Mouse (Mus musculus) limb, embryonic 15.5 days (tissue): ENCODE results near the gene Rcn1. TPM values are rescaled to one million over a fixed set of nuclear protein-coding genes. Genes with fewer than 3 reads are reported as not detected.

Experiments used
- ATAC-seq: fragments of 200-750 bp; cut with Nextera tagmentation; 2 replicates; pipeline ENCODE4 v1.8.0; 2017; ENCODE audit warnings: low read depth, moderate TSS enrichment; ENCODE audit not compliant: insufficient number of reproducible peaks, low FRiP score, low TSS enrichment
- H3K27ac ChIP-seq: fragments of 300-500 bp; sonication (generic); 2 replicates; pipeline ENCODE4 v1.5.1; 2015; ENCODE audit warnings: moderate library complexity, mild to moderate bottlenecking, inconsistent platforms
- H3K27me3 ChIP-seq: fragments of 300-500 bp; sonication (generic); 2 replicates; pipeline ENCODE4 v1.6.1; 2015; ENCODE audit warnings: inconsistent platforms
- H3K36me3 ChIP-seq: fragments of 300-500 bp; sonication (generic); 2 replicates; pipeline ENCODE4 v1.6.1; 2015; ENCODE audit warnings: inconsistent platforms
- H3K4me1 ChIP-seq: fragments of 300-500 bp; sonication (generic); 2 replicates; pipeline ENCODE4 v1.6.1; 2015; ENCODE audit warnings: inconsistent platforms
- H3K4me2 ChIP-seq: fragments of 300-500 bp; sonication (generic); 2 replicates; pipeline ENCODE4 v1.6.1; 2015; ENCODE audit warnings: mild to moderate bottlenecking, inconsistent platforms
- H3K4me3 ChIP-seq: fragments of 300-500 bp; sonication (generic); 2 replicates; pipeline ENCODE4 v1.5.1; 2015; ENCODE audit warnings: mild to moderate bottlenecking, inconsistent platforms
- H3K9ac ChIP-seq: fragments of 300-500 bp; sonication (generic); 2 replicates; pipeline ENCODE4 v1.6.1; 2015; ENCODE audit warnings: inconsistent platforms
- H3K9me3 ChIP-seq: fragments of 300-500 bp; sonication (generic); 2 replicates; pipeline ENCODE4 v1.6.1; 2016; ENCODE audit warnings: inconsistent platforms
- WGBS: fragments of 180-500 bp; shearing (Covaris S2); methylation state at CpG from one replicate; pipeline ENCODE4 v1.1.7; 2015; 5-methylcytosine and 5-hydroxymethylcytosine counted together
- polyA plus RNA-seq: library from polyadenylated mRNA; unstranded; fragments of >200 nt; fragmentation: Nextera tagmentation; extraction: Ambion mirVana; gene quantifications from 2 replicates; pipeline ENCODE4 v1.2.1, GENCODE M21; 2015

Gene Rcn1
- polyA plus RNA-seq, 1 experiment from 2014 or later, result 296 TPM

DNA sequence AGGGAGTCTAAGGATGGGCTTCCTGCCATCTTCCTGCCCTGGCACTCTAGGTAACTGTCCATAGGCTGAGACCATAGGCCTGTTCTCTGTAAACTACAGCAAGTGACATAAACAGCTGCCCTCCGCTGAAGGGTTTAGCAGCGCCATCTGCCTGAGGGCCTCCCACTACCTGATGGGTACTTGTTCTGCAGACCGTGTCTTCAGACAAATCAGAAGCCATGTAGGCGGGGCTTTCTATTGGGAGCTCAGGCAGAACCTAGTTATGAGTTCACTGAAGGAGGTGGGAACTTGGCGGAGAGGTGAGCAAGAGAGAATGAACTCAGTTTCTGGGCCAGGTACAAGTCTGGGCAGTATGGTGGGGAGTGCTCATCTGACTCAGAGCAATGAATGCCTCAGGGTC is 26.4 kb downstream of the Rcn1 start:
- Histone ChIP-seq H3K27ac (no peak overlapping the region), H3K4me3 (no peak overlapping the region), H3K4me2 (no peak overlapping the region), H3K27me3 (no peaks in the 10 kb centered on the region), H3K9me3 (no peaks in the 10 kb centered on the region), H3K36me3 (no peaks in the 10 kb centered on the region), H3K9ac (no peak overlapping the region), H3K4me1 (peaks cover 7% of the 10 kb centered on the region; the same call in 1 of the 2 replicates)
- 0 out of 2 replicates have a peak, but pooled peaks have one; percentile 37 for ATAC-seq
- 71% methylated on average over 5 of the region's 5 CpGs for WGBS

DNA sequence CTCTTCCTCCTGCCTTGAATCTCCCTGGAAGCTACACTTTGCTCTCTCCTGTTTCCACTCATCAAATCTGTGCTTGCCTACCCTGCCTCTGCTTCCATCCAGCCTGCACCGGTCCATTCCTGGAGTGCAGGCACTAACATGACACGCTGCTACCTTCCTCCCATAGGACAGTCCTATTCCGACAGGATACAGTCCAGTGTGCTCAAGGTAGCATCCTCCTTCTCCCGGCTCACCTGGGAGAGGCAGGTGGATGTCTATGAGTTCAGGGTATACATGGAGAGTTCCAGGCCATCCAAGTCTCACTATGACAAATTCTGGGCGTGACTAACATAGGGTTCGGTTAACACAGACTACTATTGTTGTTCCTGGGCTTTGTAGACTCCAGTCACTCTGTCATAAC is 27.0 kb downstream of the Rcn1 start:
- Histone ChIP-seq H3K9ac (no peak overlapping the region), H3K4me2 (no peak overlapping the region), H3K27ac (no peak overlapping the region), H3K4me3 (no peak overlapping the region), H3K4me1 (peaks cover 7% of the 10 kb centered on the region; the same call in 1 of the 2 replicates), H3K9me3 (no peaks in the 10 kb centered on the region), H3K27me3 (no peaks in the 10 kb centered on the region), H3K36me3 (no peaks in the 10 kb centered on the region)
- 87% methylated on average over 6 of the region's 6 CpGs for WGBS
- ATAC-seq, result no peak

DNA sequence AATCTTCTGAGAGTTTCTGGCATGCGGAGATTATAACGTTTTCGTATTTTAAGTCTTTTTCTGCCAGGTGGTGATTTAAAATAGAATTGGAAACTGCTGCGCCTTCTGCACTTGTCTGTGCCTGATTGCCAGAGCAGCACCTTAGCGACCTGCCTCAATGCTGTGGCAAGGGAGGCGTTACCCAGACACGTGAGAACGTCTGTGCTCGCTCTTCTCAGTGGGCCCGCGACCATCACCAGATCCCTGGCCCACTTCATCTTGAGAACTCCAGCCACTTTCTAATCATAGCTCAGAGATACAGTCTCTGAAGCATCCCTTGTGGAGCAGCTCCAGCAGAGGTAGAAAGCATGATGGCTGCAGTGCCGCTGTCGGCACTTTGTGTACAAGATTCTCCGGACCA is 28.4 kb downstream of the Rcn1 start:
- H3K27ac ChIP-seq, result no peak overlapping the region
- H3K9ac ChIP-seq, result no peak overlapping the region
- ATAC-seq, result no peak
- no peaks in the 10 kb centered on the region for H3K27me3 ChIP-seq
- no peak overlapping the region for H3K4me2 ChIP-seq
- WGBS, result 23% methylated on average over 14 of the region's 14 CpGs
- H3K9me3 ChIP-seq, result no peaks in the 10 kb centered on the region
- no peak overlapping the region for H3K4me3 ChIP-seq
- no peaks in the 10 kb centered on the region for H3K36me3 ChIP-seq
- H3K4me1 ChIP-seq, result peaks cover 7% of the 10 kb centered on the region; the same call in 1 of the 2 replicates

DNA sequence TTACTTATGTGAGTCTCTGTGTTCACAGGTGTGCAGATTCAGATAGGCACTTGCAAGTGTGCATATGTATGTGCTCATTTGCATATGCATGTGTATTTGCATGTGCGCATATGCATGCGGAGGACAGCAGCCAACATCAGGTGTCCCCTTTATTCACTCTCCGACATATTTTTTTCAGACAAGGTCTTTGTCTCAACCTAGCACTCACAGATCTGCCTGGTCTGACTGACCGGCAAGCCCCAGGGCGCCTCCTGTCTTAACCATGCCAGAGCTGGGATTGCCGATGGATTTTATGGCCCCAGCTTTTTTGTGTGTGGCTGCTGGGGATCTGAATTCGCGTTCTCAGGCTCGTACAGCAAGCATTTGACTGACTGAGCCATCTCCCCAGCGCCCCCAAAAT is 28.9 kb downstream of the Rcn1 start:
- Histone ChIP-seq H3K4me3 (no peak overlapping the region), H3K27ac (no peak overlapping the region), H3K4me1 (peaks cover 7% of the 10 kb centered on the region; the same call in 1 of the 2 replicates), H3K36me3 (no peaks in the 10 kb centered on the region), H3K27me3 (no peaks in the 10 kb centered on the region), H3K9me3 (no peaks in the 10 kb centered on the region), H3K4me2 (no peak overlapping the region), H3K9ac (no peak overlapping the region)
- WGBS, result 9% methylated on average over 10 of the region's 10 CpGs
- no peak for ATAC-seq

DNA sequence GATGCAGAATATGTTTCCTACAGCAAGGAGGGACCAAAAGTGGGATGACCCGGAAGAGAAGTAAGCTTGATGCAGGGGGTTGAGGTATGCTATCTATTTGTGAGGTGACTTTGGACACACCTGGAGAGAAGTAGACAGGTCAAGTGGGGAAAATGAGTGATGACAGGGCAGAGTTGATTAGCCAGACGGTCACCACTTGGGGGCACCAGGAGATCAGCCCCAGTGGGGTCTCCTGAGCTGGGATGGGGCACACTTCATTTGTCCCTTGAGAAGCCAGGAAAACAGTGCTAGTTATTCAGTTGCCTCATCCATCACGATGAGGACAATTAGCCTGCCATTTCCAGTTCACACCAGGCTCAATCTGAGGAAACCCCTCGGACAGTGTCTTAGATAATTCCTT is 31.5 kb downstream of the Rcn1 start:
- Histone ChIP-seq H3K36me3 (no peaks in the 10 kb centered on the region), H3K4me2 (no peak overlapping the region), H3K27ac (no peak overlapping the region), H3K4me3 (no peak overlapping the region), H3K9me3 (no peaks in the 10 kb centered on the region), H3K27me3 (no peaks in the 10 kb centered on the region), H3K4me1 (peaks cover 7% of the 10 kb centered on the region; the same call in 1 of the 2 replicates), H3K9ac (no peak overlapping the region)
- WGBS, result 42% methylated on average over 4 of the region's 4 CpGs
- no peak for ATAC-seq

- H3K4me2 ChIP-seq, result no peak overlapping the region
- no peaks in the 10 kb centered on the region for H3K4me1 ChIP-seq
- H3K27ac ChIP-seq, result no peak overlapping the region
- 81% methylated on average over 3 of the region's 3 CpGs for WGBS
- H3K4me3 ChIP-seq, result no peak overlapping the region
- ATAC-seq, result no peak
- no peaks in the 10 kb centered on the region for H3K9me3 ChIP-seq
- no peak overlapping the region for H3K9ac ChIP-seq
- no peaks in the 10 kb centered on the region for H3K27me3 ChIP-seq
- H3K36me3 ChIP-seq, result no peaks in the 10 kb centered on the region
Measured at GRCm38 (mm10) chr2:105358040-105358439, 41.1 kb downstream of the Rcn1 start.

GRCm38 (mm10) chr2:105356791-105357190 is 42.3 kb downstream of the Rcn1 start:
- ATAC-seq, result no peak
- 55% methylated on average over 5 of the region's 5 CpGs for WGBS
- no peaks in the 10 kb centered on the region for H3K36me3 ChIP-seq
- no peaks in the 10 kb centered on the region for H3K9me3 ChIP-seq
- H3K27me3 ChIP-seq, result no peaks in the 10 kb centered on the region
- no peak overlapping the region for H3K4me3 ChIP-seq
- H3K27ac ChIP-seq, result no peak overlapping the region
- no peak overlapping the region for H3K4me2 ChIP-seq
- no peaks in the 10 kb centered on the region for H3K4me1 ChIP-seq
- no peak overlapping the region for H3K9ac ChIP-seq

- 64% methylated on average over 6 of the region's 6 CpGs for WGBS
- no peak for ATAC-seq
Measured at GRCm38 (mm10) chr2:105348886-105349285, 50.2 kb downstream of the Rcn1 start.

GRCm38 (mm10) chr2:105339993-105340392 is 59.1 kb downstream of the Rcn1 start:
- H3K9ac ChIP-seq, result no peak overlapping the region
- no peak overlapping the region for H3K27ac ChIP-seq
- no peaks in the 10 kb centered on the region for H3K9me3 ChIP-seq
- H3K36me3 ChIP-seq, result no peaks in the 10 kb centered on the region
- no peaks in the 10 kb centered on the region for H3K4me1 ChIP-seq
- H3K4me2 ChIP-seq, result no peak overlapping the region
- H3K4me3 ChIP-seq, result no peak overlapping the region
- no peak for ATAC-seq
- peaks cover 2% of the 10 kb centered on the region; the same call in 1 of the 2 replicates for H3K27me3 ChIP-seq
- WGBS, result 66% methylated on average over 3 of the region's 3 CpGs

More at GRCm38 (mm10) chr2:105348886-105349285, 50.2 kb downstream of the Rcn1 start:
- H3K4me2 ChIP-seq, result no peak overlapping the region
- H3K4me3 ChIP-seq, result no peak overlapping the region
- H3K9me3 ChIP-seq, result no peaks in the 10 kb centered on the region
- no peaks in the 10 kb centered on the region for H3K27me3 ChIP-seq
- H3K4me1 ChIP-seq, result peaks cover 3% of the 10 kb centered on the region; the same call in 1 of the 2 replicates
- no peak overlapping the region for H3K9ac ChIP-seq
- H3K36me3 ChIP-seq, result no peaks in the 10 kb centered on the region
- H3K27ac ChIP-seq, result no peak overlapping the region

DNA sequence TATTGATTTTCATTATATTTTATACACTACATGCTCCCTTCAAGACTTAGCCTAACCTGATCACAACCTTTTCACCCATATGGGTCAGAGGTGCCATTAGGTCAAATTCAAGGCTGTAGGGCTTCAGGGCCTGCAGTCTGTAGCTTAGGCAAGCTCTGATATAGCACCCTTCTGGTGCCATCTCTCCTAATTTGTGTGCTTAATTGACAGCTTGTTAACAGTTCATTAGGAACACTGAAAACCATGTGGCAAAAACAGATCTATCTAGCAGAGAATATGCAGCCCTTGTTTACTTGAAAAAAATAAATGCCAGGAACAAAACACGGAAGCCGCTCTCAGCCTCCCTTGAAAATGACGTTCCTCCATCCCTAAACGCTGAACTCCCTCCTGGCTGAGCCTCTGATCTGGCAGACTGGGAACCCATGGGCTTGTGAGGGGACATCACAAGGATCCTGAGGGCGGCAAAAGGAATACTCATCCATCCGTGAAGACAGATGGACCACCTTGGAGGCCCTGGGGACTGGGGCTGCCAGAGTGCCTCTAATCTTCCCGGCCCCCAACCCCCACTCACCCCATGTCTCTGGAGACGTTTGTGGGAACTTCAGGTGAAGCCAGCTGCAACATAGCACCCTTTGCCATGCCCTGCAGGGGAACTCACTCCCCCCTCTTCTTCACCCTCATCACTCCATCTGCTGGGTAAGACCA is 61.8 kb downstream of the Rcn1 start:
- H3K4me3 ChIP-seq, result no peak overlapping the region
- no peaks in the 10 kb centered on the region for H3K9me3 ChIP-seq
- no peak overlapping the region for H3K4me2 ChIP-seq
- 33% methylated on average over 8 of the region's 8 CpGs for WGBS
- no peaks in the 10 kb centered on the region for H3K4me1 ChIP-seq
- H3K36me3 ChIP-seq, result no peaks in the 10 kb centered on the region
- H3K27me3 ChIP-seq, result peaks cover 6% of the 10 kb centered on the region; the same call in 1 of the 2 replicates
- no peak overlapping the region for H3K27ac ChIP-seq
- no peak for ATAC-seq
- no peak overlapping the region for H3K9ac ChIP-seq

DNA sequence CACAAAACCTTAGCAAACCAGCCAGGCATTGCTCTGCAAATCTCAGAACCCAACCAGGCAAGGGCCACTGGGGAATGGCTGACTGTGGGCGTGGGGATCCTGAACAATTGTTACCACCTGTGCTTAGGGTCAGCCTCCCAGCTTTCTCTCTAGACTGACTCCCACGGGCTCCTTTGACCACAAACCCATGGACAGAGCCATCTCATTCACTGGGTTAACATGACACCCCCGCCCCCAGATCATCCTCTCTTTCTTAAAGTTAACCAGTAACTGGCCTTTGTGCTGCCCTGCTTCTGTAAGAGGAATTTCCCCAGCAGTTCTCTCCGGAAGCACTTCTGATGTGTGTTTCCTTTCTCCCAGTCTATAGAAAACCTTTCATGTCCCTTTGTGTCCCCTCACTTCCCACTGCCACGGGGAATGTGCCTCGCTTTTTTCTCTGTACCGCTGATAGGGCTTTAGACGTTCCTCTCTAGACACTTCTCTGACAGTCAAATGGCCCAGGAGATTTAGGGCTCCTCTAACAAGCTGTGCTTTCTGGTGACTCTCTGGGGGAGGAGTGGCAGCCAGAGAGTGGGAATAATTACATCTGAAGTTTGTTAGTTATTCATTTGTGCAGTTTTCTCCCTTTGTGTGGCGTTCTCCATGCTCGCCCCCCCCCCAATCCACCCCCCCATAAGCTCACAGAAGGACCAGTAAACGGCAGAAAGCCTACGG is 62.6 kb downstream of the Rcn1 start:
- Histone ChIP-seq H3K4me2 (no peak overlapping the region), H3K9me3 (no peaks in the 10 kb centered on the region), H3K36me3 (no peaks in the 10 kb centered on the region), H3K9ac (no peak overlapping the region), H3K4me1 (no peaks in the 10 kb centered on the region), H3K27me3 (peaks cover 6% of the 10 kb centered on the region; the same call in 1 of the 2 replicates), H3K27ac (no peak overlapping the region), H3K4me3 (no peak overlapping the region)
- WGBS, result 16% methylated on average over 12 of the region's 12 CpGs
- no peak for ATAC-seq
